Mouse (Mus musculus): Measurements from ENCODE around the gene Maml3. TPM values are rescaled to one million over a fixed set of nuclear protein-coding genes. Genes with fewer than 3 reads are reported as not detected.
A peak's percentile ranks its signal among the peaks of the same experiment; 100 is the strongest.

The Maml3 gene
- polyA plus RNA-seq, 1 experiment: 3.1 TPM

DNA sequence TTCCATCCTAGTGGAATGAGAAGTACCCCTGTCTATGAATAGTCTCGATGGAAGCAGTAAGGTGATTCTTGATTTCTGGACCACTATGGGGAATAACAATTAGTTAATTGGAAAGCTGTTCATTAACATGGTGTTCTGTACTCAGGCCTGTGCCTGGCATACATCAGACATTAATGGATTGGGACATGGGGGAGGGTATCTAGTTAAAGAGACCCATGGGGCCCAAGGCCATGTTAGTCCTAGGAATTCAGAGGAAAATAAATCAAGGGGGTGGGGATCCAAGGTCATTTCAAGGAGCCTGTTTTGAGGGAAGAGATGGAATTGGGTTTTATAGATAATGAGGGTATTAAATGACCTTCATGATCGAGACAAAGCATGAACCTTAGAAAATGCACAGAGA is 179.1 kb downstream of the Maml3 start:
- Histone ChIP-seq H3K27me3 (ENCODE audit: control insufficient read depth, insufficient read depth, insufficient read length) (no peaks in the 10 kb centered on the region), H3K36me3 (ENCODE audit: control insufficient read depth, insufficient read depth) (peaks cover 6% of the 10 kb centered on the region), H3K79me2 (ENCODE audit: control insufficient read depth, insufficient read depth) (no peaks in the 10 kb centered on the region), H3K4me3 (no peak overlapping the region), H3K4me2 (ENCODE audit: low read depth) (no peak overlapping the region), H3ac (ENCODE audit: control insufficient read depth, insufficient read length) (no peak overlapping the region)
- no peak for TF ChIP-seq TCF3 (IDR thresholded peaks at IDR 0.05; ENCODE audit: insufficient read length, low read depth)
- no peak for TF ChIP-seq CEBPB (IDR thresholded peaks at IDR 0.05; ENCODE audit: insufficient read depth, poor library complexity, severe bottlenecking)

DNA sequence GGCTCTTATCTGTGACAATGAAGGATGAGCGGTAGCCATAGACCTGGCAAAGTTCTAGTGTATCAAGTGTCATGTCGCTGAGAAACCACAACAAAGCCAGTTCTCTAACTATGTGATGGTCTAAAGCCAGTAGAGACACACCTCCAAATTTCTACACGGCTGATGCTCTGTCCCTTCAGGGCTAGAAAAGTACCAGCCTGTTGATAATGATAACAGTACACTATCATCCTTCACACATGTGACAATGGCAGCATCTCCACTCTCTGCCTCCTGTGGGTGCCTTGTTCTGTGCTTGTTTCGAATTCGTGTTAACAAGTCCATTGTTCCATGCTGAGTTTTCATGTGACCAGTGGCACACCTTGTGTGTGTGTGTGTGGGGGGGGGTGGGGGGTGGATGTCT is 180.2 kb downstream of the Maml3 start:
- no peaks in the 10 kb centered on the region for H3K27me3 ChIP-seq (ENCODE audit: control insufficient read depth, insufficient read depth, insufficient read length)
- H3K4me2 ChIP-seq (ENCODE audit: low read depth): no peak overlapping the region
- H3K79me2 ChIP-seq (ENCODE audit: control insufficient read depth, insufficient read depth): no peaks in the 10 kb centered on the region
- TF ChIP-seq MYOD1 (IDR thresholded peaks at IDR 0.05; ENCODE audit: control insufficient read depth in 1 of 3, insufficient read length in 2 of 3, low read depth in 2 of 3): no peak
- TF ChIP-seq SRF (IDR thresholded peaks at IDR 0.05; ENCODE audit: control insufficient read depth, insufficient read length, low read depth): no peak
- no peak for TF ChIP-seq TCF3 (IDR thresholded peaks at IDR 0.05; ENCODE audit: insufficient read length, low read depth)
- no peak for TF ChIP-seq CEBPB (IDR thresholded peaks at IDR 0.05; ENCODE audit: insufficient read depth, poor library complexity, severe bottlenecking)
- TF ChIP-seq MYOG (IDR thresholded peaks at IDR 0.05; ENCODE audit: control insufficient read depth in 1 of 3, insufficient read depth in 1 of 3, insufficient read length in 2 of 3, low read depth in 2 of 3): no peak
- TF ChIP-seq E2F4 (IDR thresholded peaks at IDR 0.05; ENCODE audit: insufficient read depth): no peak
- no peak for TF ChIP-seq MAX (IDR thresholded peaks at IDR 0.05; ENCODE audit: low read depth)
- no peak for TF ChIP-seq USF1 (IDR thresholded peaks at IDR 0.05; ENCODE audit: low read depth)
- TF ChIP-seq POLR2AphosphoS2 (IDR thresholded peaks at IDR 0.05; ENCODE audit: insufficient read length, low read depth): no peak
- TF ChIP-seq REST (IDR thresholded peaks at IDR 0.05; ENCODE audit: insufficient read depth, insufficient read length): no peak
- TF ChIP-seq TCF12 (IDR thresholded peaks at IDR 0.05; ENCODE audit: insufficient read depth, poor library complexity, severe bottlenecking): no peak
- no peak for TF ChIP-seq POLR2A (IDR thresholded peaks at IDR 0.05; ENCODE audit: insufficient read length, low read depth)
- no peak overlapping the region for H3ac ChIP-seq (ENCODE audit: control insufficient read depth, insufficient read length)
- H3K36me3 ChIP-seq (ENCODE audit: control insufficient read depth, insufficient read depth): peaks cover 6% of the 10 kb centered on the region
- no peak overlapping the region for H3K4me3 ChIP-seq

DNA sequence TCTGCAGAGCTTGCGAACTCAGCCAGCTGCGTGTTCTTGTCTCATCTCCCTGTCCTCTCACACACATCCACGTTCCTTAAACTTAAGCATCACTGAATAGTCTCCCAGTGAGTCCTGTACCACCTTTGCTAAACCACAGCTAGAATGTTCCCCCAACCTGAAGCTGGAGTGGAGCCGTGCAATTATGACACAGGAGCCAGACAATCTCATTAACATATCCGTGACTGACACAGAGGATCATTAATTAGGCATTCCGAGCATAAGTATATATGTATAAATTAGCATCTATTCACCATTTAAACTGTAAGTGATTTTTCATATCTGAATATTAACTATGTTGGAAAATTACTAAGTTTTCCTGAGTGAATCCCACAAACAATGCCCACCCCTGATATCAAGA is 181.1 kb downstream of the Maml3 start:
- peaks cover 6% of the 10 kb centered on the region for H3K36me3 ChIP-seq (ENCODE audit: control insufficient read depth, insufficient read depth)
- H3K27me3 ChIP-seq (ENCODE audit: control insufficient read depth, insufficient read depth, insufficient read length): no peaks in the 10 kb centered on the region
- H3K4me3 ChIP-seq: no peak overlapping the region
- no peak overlapping the region for H3K4me2 ChIP-seq (ENCODE audit: low read depth)
- H3K79me2 ChIP-seq (ENCODE audit: control insufficient read depth, insufficient read depth): no peaks in the 10 kb centered on the region
- TF ChIP-seq TCF3 (IDR thresholded peaks at IDR 0.05; ENCODE audit: insufficient read length, low read depth) (no peak), USF1 (IDR thresholded peaks at IDR 0.05; ENCODE audit: low read depth) (no peak), CEBPB (IDR thresholded peaks at IDR 0.05; ENCODE audit: insufficient read depth, poor library complexity, severe bottlenecking) (no peak), POLR2AphosphoS2 (IDR thresholded peaks at IDR 0.05; ENCODE audit: insufficient read length, low read depth) (no peak)
- H3ac ChIP-seq (ENCODE audit: control insufficient read depth, insufficient read length): no peak overlapping the region

DNA sequence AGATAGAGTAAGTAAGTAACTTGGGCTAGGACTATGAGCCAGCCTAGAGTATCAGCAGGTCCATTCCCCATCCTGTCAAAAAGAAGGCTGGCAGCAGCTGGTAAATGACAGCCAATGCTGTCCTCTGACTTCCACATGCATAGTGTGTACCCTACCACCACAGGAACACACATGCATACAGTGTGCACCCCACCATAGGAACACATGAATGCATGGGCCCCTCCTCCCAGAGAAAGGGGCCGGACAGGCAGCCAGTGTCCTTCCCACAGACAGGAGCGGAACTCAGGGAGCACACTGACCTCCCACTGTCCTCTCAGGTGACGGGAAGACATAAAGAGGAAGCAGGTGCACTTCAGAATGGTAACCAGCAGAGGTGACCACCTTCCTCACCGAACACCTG is 188.0 kb downstream of the Maml3 start:
- H3K36me3 ChIP-seq (ENCODE audit: control insufficient read depth, insufficient read depth): no peaks in the 10 kb centered on the region
- TF ChIP-seq MYOD1 (IDR thresholded peaks at IDR 0.05; ENCODE audit: control insufficient read depth in 1 of 3, insufficient read length in 2 of 3, low read depth in 2 of 3): peak in 2 of 3 experiments; percentile 34 to 61
- no peak for TF ChIP-seq TCF12 (IDR thresholded peaks at IDR 0.05; ENCODE audit: insufficient read depth, poor library complexity, severe bottlenecking)
- TF ChIP-seq POLR2AphosphoS2 (IDR thresholded peaks at IDR 0.05; ENCODE audit: insufficient read length, low read depth): no peak
- TF ChIP-seq USF1 (IDR thresholded peaks at IDR 0.05; ENCODE audit: low read depth): no peak
- no peak for TF ChIP-seq REST (IDR thresholded peaks at IDR 0.05; ENCODE audit: insufficient read depth, insufficient read length)
- no peak for TF ChIP-seq MYOG (IDR thresholded peaks at IDR 0.05; ENCODE audit: control insufficient read depth in 1 of 3, insufficient read depth in 1 of 3, insufficient read length in 2 of 3, low read depth in 2 of 3)

DNA sequence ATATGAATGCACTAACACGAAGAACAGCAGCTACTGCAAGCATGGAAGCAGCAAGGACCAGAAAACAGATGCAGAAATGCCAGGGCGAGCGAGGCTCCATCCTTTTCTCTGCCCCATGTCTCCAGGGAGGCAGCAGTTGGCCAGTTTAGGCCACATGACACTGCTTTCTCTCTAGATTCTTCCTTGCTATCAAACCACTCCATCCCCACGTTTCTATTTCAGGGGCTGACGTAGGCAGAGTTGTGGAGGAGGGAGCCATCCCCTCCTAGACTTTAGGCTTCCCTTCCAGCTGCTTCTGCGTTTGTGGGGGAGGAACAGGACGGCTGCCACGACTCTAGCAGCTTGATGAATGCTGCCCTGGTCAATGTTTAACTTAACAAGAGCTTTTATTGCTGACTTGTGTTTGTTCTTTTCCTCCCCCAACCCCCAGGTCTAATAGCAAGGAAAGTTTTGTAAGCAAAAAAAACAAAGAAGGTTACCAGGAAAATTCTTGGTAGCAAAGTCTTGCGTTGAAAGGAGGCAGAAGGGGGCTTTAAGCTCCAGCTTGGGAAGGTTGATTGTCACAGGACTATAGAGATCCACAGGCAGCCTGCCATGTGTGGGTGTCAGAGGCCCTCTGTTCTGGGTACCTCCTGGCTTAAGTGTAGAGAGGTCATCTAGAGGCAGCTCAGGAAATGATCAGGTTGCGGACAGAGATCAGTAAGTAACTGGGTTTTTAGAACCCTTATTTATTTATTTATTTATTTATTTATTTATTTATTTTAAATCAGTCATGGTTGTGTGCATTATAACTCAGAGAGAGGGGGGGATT is 188.6 kb downstream of the Maml3 start:
- Histone ChIP-seq H3ac (ENCODE audit: control insufficient read depth, insufficient read length) (no peak overlapping the region), H3K79me2 (ENCODE audit: control insufficient read depth, insufficient read depth) (peaks cover 5% of the 10 kb centered on the region), H3K4me2 (ENCODE audit: low read depth) (peak overlapping the region; percentile 69), H3K27me3 (ENCODE audit: control insufficient read depth, insufficient read depth, insufficient read length) (no peaks in the 10 kb centered on the region), H3K36me3 (ENCODE audit: control insufficient read depth, insufficient read depth) (no peaks in the 10 kb centered on the region), H3K4me3 (no peak overlapping the region)
- TF ChIP-seq MYOD1 (IDR thresholded peaks at IDR 0.05; ENCODE audit: control insufficient read depth in 1 of 3, insufficient read length in 2 of 3, low read depth in 2 of 3) (peak in 2 of 3 experiments; percentile 56 to 78), MYOG (IDR thresholded peaks at IDR 0.05; ENCODE audit: control insufficient read depth in 1 of 3, insufficient read depth in 1 of 3, insufficient read length in 2 of 3, low read depth in 2 of 3) (peak in 2 of 3 experiments; percentile 62 to 81), USF1 (IDR thresholded peaks at IDR 0.05; ENCODE audit: low read depth) (peak; percentile 71), TCF12 (IDR thresholded peaks at IDR 0.05; ENCODE audit: insufficient read depth, poor library complexity, severe bottlenecking) (no peak)

More for the DNA sequence above, 188.0 kb downstream of the Maml3 start:
- H3K4me3 ChIP-seq: no peak overlapping the region
- H3ac ChIP-seq (ENCODE audit: control insufficient read depth, insufficient read length): no peak overlapping the region
- H3K27me3 ChIP-seq (ENCODE audit: control insufficient read depth, insufficient read depth, insufficient read length): no peaks in the 10 kb centered on the region
- H3K79me2 ChIP-seq (ENCODE audit: control insufficient read depth, insufficient read depth): peaks cover 5% of the 10 kb centered on the region
- H3K4me2 ChIP-seq (ENCODE audit: low read depth): no peak overlapping the region

Data from myocyte (in vitro differentiated cells).